Mouse (Mus musculus) kidney, postnatal 36 days (tissue): ENCODE results near the gene Setd7.

Experiments
- DNase-seq, 2 experiments: peaks; one replicate each; pipeline ENCODE4 v3.0.0; 2021 to 2022; ENCODE audit warnings: mixed read lengths in 2 of 2

Gene Setd7

GRCm38 (mm10) chr3:51517878-51518762, 42.6 kb downstream of the Setd7 start:
- DNase-seq, result no peak

GRCm38 (mm10) chr3:51517467-51517866, 43.2 kb downstream of the Setd7 start:
- DNase-seq, result peak in 1 of 2 experiments; percentile 20

DNA sequence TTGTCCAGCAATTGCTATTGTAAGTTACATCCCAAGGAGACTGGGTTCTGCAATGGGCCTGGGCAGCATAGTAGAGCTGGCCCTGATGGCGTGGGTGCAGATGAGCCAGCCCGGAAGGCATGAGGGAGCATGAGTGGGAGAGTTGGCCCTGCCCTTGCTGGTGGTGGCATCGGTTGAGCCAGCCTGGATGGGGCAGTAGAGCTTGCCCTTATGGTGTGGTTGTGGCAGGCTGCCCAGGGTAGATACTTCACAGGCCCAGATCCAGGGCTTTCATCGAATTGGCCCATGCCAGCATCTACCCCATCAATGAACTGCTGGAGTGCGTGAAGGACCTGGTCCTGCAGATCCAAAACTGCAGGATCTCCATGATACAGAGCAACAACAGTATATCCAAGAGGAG, 48.7 kb downstream of the Setd7 start:
- no peak for DNase-seq

DNA sequence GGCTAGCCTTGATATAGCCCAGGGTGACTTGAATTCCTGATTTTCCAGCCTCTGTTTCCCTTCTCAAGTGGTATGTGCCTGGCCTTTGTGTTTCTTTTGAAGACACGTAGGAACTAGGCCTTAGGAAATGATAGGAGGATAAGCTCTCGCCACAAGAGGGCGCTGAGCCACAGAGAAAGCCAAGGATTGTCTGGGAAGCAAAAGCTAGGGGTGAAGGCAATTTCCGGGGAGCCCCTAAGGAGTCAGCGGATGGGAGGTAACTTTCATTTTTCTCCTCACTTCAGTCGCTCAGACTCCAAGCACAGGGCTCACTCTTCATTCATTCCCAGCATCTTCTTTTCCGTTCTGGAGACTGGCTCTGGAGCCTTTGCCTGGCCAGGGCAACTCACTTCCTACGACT, 49.8 kb downstream of the Setd7 start:
- peak; percentile 72 to 90 for DNase-seq

DNA sequence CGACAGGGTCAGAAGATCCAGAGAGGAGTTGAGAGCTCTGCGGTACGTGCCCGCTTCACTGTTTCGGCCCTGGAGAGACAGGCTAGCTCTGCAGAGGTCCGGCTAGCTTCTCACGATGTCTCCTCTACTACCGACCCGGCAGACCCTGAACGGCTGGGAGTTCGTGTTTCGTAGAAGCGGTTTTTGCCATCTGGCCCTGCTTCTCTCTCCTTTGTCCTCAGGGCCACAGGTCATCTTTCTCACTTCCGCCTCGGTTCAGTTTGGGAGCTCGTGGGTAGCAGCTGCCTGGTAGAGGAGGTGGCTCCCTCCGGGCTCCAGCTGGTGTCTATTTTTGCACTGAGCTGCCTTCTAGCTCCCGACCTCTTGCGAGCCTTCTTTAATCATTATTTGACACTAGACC, 55.2 kb downstream of the Setd7 start:
- peak; percentile 17 to 35 for DNase-seq

DNA sequence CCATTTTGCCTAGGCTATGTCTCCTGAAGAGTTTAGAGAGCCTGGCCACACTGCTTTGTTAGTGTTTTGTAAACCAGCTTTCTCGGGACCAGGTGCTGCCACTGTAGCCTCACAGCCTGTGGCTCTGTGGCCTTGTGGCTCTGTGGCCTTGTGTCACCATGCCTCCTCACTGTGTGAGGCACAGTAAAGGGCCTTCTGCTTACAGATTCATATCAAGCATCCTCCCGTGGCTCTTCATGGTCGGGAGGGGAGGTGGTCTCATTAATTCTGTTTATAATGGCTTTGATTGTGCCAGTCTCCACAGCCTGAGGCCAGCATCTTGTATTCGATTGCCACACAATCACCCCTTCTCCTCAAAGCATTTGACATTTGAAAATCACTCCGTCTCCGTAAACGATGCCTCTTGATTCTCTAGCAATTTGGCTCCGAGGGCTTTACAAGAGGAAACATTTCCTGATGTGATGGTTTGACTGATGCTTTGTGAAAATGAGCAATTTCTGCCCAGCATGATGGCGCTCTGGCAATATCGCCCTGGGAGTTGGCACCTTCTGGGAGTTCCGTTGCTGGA, 56.2 kb downstream of the Setd7 start:
- no peak for DNase-seq

- no peak for DNase-seq
Measured at GRCm38 (mm10) chr3:51499876-51500275, 60.8 kb downstream of the Setd7 start.

DNA sequence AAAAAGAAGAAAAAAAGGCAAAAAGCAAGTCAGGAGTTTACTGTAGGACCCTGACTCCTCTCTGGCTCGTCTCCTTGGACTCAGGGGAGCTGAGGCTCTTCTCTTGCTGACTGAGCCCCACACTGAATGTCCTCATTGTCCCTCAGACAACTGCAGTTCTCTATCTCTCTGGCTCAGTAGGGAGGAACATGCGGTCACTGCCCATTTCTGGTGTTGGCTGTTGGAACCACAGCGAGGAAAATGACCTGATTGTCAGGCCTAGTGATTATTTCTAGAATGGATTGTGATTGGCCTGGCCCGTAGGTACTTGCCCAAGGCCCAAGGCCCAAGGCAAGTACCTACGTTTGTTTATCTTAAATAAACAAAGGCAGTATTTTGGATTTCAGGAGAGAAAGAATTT, 62.0 kb downstream of the Setd7 start:
- DNase-seq, result no peak

GRCm38 (mm10) chr3:51497978-51498377, 62.7 kb downstream of the Setd7 start:
- DNase-seq, result no peak

DNA sequence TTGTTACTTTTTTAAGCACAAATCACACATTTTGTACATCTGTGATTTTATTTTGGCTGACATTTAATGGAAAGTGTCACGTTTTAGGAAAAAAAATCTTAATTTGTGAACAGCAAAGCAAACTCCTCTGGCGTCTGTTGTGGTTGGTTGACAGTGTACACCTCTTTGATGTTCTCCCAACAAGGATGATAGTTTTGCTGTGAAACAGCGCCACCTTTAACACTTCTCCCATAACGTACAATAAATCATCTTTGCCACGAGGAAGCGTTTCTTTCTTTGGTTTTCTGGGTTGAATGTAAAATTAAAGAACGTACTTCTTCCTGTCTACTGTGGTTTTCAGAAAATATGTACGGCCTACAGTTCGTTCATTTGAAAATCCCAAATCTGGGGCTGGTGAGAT, 65.0 kb downstream of the Setd7 start:
- no peak for DNase-seq

- DNase-seq, result no peak
Measured at GRCm38 (mm10) chr3:51494466-51494865, 66.2 kb downstream of the Setd7 start.

- no peak for DNase-seq
Measured at GRCm38 (mm10) chr3:51493272-51493838, 67.3 kb downstream of the Setd7 start.

DNA sequence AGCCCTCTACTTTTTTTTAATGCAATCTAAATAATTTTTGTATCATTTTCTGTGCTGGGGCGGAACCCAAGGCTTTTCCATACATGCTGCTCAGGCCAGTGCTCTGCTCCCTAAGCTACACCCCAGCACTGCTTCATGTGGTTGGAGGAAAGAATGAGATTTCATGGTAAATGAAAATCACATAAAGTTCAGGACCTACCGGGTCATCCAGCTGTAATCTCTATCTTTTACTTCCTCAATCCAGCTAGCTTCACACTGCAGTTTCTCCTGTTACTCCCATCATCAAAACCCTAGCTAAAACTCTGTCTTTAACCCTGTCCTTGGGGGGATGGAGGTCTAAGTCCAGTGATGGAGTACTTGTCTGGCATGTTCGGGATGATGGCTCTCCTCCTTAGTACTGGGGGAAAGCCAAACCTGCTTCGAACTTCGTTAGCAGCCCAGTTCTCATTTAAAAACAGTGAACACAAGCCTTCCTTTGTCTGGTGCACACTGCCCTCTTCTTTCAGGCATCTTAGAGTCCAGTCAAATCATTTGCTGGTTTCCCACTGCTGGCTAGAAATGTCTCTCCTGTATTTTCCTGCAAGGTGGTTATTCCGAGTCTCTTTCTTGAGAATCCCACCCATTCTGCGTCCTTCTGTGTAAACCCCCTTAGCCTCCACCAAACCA, 70.5 kb downstream of the Setd7 start:
- DNase-seq, result no peak

GRCm38 (mm10) chr3:51486491-51487195, 74.0 kb downstream of the Setd7 start:
- no peak for DNase-seq

- no peak for DNase-seq
Measured at GRCm38 (mm10) chr3:51485347-51485746, 75.3 kb downstream of the Setd7 start.

- DNase-seq, result no peak
Measured at GRCm38 (mm10) chr3:51484370-51484769, 76.3 kb downstream of the Setd7 start.

DNA sequence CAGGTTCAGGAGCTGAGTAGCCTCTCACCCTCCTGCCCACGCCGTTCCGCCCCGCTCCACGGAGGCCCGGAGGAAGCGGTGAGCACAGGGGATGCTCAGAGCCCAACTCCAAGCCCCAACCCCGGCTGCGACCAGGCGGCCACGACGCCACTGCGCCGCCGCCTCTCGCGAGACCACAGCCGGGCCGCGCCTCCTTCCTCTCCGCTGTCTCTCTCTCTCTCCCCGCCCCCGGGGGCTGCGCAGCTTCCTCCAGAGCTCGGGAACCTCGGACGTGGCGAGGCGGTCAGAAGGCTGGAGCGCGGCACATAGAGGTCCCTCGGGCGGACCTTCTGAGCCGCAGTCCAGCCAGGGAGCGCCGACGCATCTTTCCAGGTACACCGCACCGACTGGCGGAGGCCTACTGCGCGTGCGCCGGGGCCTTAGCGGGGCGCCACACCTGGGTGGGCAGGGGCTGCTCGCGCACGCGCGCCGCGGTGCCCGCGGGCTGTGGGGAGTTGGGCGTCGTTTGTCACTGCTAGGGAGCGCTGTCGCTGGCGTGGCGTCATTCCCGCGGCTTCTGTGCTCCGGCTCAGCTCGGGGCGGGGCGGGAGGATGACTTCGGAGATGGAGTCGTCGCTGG, 76.8 kb downstream of the Setd7 start, which contains the start of gene Rab33b:
TSS of gene Rab33b (plus strand) at position 180 of the 619 bp plus-strand sequence.
- DNase-seq, result peak; percentile 97 to 98

DNA sequence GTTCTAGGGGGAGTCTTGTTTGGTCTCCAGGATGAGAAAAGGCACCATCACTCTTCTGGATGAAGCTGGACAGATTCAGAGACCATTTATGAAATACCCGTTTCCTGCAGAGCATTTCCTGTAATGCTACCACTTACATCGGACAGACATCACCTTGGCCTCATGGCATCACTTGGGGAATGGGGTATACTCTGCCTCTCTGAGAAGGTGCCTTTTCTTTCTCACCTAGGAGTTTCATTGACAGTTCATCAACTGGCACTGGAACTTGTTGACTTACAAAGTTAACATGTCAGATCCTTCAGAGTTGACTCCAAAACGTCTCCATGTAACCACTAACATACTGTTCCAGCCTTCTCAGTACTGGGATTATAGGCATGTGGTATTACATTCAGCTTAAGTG, 77.9 kb downstream of the Setd7 start:
- DNase-seq, result no peak

- DNase-seq, result no peak
Measured at GRCm38 (mm10) chr3:51481881-51482280, 78.8 kb downstream of the Setd7 start.

GRCm38 (mm10) chr3:51481059-51481458, 79.6 kb downstream of the Setd7 start:
- DNase-seq, result peak; percentile 48 to 74

- DNase-seq, result no peak
Measured at GRCm38 (mm10) chr3:51479893-51480292, 80.8 kb downstream of the Setd7 start.

DNA sequence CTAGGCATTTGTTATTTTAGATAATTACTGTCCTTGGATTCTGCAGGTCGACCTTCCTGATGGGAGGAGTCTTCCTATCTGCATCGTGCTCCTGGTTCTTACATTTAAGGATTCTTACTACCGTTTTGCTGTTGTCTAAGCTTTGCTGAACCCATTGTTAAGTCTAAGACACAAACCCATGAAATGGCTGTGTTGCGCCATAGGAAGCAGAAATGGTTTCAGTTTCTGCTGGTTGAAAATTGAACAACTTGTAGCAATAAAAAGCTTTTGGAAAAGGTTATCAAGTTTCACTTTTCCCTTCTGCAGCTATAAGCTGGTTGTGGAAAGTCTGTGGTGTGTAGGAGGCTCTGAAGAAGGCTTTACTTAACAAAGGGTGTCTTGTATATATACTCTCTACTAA, 85.0 kb downstream of the Setd7 start:
- no peak for DNase-seq
